Mouse (Mus musculus) neural tube, embryonic 15.5 days (tissue): ENCODE results near the gene Klhdc8a. TPM values are rescaled to one million over a fixed set of nuclear protein-coding genes. Genes with fewer than 3 reads are reported as not detected.
"Not testable (repeated sequence)": the region's sequence is repeated elsewhere in the genome, so short reads cannot be mapped to it uniquely, and the experiment has no call there.

Source experiments
- ATAC-seq: fragments of 200-750 bp; cut with Nextera tagmentation; 2 replicates; pipeline ENCODE4 v1.8.0; 2017; ENCODE audit warnings: mild to moderate bottlenecking, moderate TSS enrichment, moderate library complexity; ENCODE audit not compliant: low FRiP score
- H3K27ac ChIP-seq: fragments of 300-500 bp; sonication (generic); replicated peaks from 2 replicates; pipeline ENCODE4 v1.5.1; 2015; ENCODE audit warnings: mild to moderate bottlenecking, inconsistent platforms
- H3K27me3 ChIP-seq: fragments of 300-500 bp; sonication (generic); replicated peaks from 2 replicates; pipeline ENCODE4 v1.6.1; 2015; ENCODE audit warnings: inconsistent platforms
- H3K36me3 ChIP-seq: fragments of 300-500 bp; sonication (generic); 2 replicates; pipeline ENCODE4 v1.6.1; 2015; ENCODE audit warnings: inconsistent platforms
- H3K4me1 ChIP-seq: fragments of 300-500 bp; sonication (generic); 2 replicates; pipeline ENCODE4 v1.6.1; 2015; ENCODE audit warnings: inconsistent platforms
- H3K4me2 ChIP-seq: fragments of 300-500 bp; sonication (generic); 2 replicates; pipeline ENCODE4 v1.6.1; 2015; ENCODE audit warnings: inconsistent platforms, mild to moderate bottlenecking, moderate library complexity
- H3K4me3 ChIP-seq: fragments of 300-500 bp; sonication (generic); replicated peaks from 2 replicates; pipeline ENCODE4 v1.5.1; 2015; ENCODE audit warnings: mild to moderate bottlenecking, inconsistent platforms
- H3K9ac ChIP-seq: fragments of 300-500 bp; sonication (generic); replicated peaks from 2 replicates; pipeline ENCODE4 v1.6.1; 2015; ENCODE audit warnings: mild to moderate bottlenecking, inconsistent platforms
- H3K9me3 ChIP-seq: fragments of 300-500 bp; sonication (generic); replicated peaks from 2 replicates; pipeline ENCODE4 v1.6.1; 2016; ENCODE audit warnings: inconsistent platforms
- WGBS: fragments of 180-500 bp; shearing (Covaris S2); methylation state at CpG from one replicate; pipeline ENCODE4 v1.1.7; 2015; ENCODE audit warnings: mixed read lengths; 5-methylcytosine and 5-hydroxymethylcytosine counted together
- polyA plus RNA-seq: library from polyadenylated mRNA; unstranded; fragments of >200 nt; fragmentation: Nextera tagmentation; extraction: Ambion mirVana; gene quantifications from 2 replicates; pipeline ENCODE4 v1.2.1, GENCODE M21; 2015

Klhdc8a gene
- polyA plus RNA-seq, 1 experiment from 2014 or later = 7.5 TPM

GRCm38 (mm10) chr1:132276694-132277093, 21.7 kb upstream of the Klhdc8a start:
- no peak overlapping the region for H3K27ac ChIP-seq
- no peak for ATAC-seq
- H3K9me3 ChIP-seq = no peaks in the 10 kb centered on the region
- H3K27me3 ChIP-seq = no peaks in the 10 kb centered on the region
- no peak overlapping the region for H3K4me2 ChIP-seq
- no peak overlapping the region for H3K9ac ChIP-seq
- H3K36me3 ChIP-seq = no peaks in the 10 kb centered on the region
- peaks cover 3% of the 10 kb centered on the region for H3K4me1 ChIP-seq
- no peak overlapping the region for H3K4me3 ChIP-seq
- WGBS = 81% methylated on average over 3 of the region's 3 CpGs

- no peaks in the 10 kb centered on the region for H3K36me3 ChIP-seq
- no peak for ATAC-seq
- H3K27me3 ChIP-seq = no peaks in the 10 kb centered on the region
- no peak overlapping the region for H3K9ac ChIP-seq
- H3K4me1 ChIP-seq = peaks cover 7% of the 10 kb centered on the region
- H3K27ac ChIP-seq = no peak overlapping the region
- H3K4me2 ChIP-seq = no peak overlapping the region
- H3K4me3 ChIP-seq = no peak overlapping the region
- no peaks in the 10 kb centered on the region for H3K9me3 ChIP-seq
- WGBS = 65% methylated on average over 6 of the region's 6 CpGs
Measured at GRCm38 (mm10) chr1:132277124-132277523, 21.3 kb upstream of the Klhdc8a start.

GRCm38 (mm10) chr1:132280636-132281035, 17.8 kb upstream of the Klhdc8a start:
- not testable (repeated sequence) for H3K9me3 ChIP-seq, H3K36me3 ChIP-seq, H3K27me3 ChIP-seq, H3K27ac ChIP-seq, ATAC-seq, H3K4me3 ChIP-seq, H3K4me2 ChIP-seq, H3K9ac ChIP-seq
- peaks cover 26% of the 10 kb centered on the region for H3K4me1 ChIP-seq
- 73% methylated on average over 6 of the region's 6 CpGs for WGBS

GRCm38 (mm10) chr1:132281523-132282176, 16.8 kb upstream of the Klhdc8a start:
- Histone ChIP-seq H3K27me3 (no peaks in the 10 kb centered on the region), H3K4me2 (no peak overlapping the region), H3K9ac (no peak overlapping the region), H3K4me1 (peaks cover 26% of the 10 kb centered on the region), H3K9me3 (no peaks in the 10 kb centered on the region), H3K27ac (0 out of 2 replicates have a peak overlapping the region, but pooled peaks have one; percentile 9), H3K36me3 (no peaks in the 10 kb centered on the region), H3K4me3 (no peak overlapping the region)
- WGBS = 5% methylated on average over 8 of the region's 8 CpGs
- ATAC-seq = no peak

GRCm38 (mm10) chr1:132282177-132282536, 16.3 kb upstream of the Klhdc8a start:
- ATAC-seq = peak; percentile 31; the same call in 1 of the 2 replicates
- Histone ChIP-seq H3K9ac (no peak overlapping the region), H3K27me3 (no peaks in the 10 kb centered on the region), H3K4me1 (peaks cover 26% of the 10 kb centered on the region), H3K27ac (0 out of 2 replicates have a peak overlapping the region, but pooled peaks have one; percentile 9), H3K9me3 (no peaks in the 10 kb centered on the region), H3K36me3 (no peaks in the 10 kb centered on the region), H3K4me3 (no peak overlapping the region), H3K4me2 (no peak overlapping the region)
- WGBS = 79% methylated on average over 2 of the region's 2 CpGs

- ATAC-seq = peak; percentile 30; the same call in 1 of the 2 replicates
- Histone ChIP-seq H3K27me3 (no peaks in the 10 kb centered on the region), H3K36me3 (no peaks in the 10 kb centered on the region), H3K27ac (peak overlapping the region; percentile 42; the same call in 1 of the 2 replicates), H3K9ac (no peak overlapping the region), H3K9me3 (no peaks in the 10 kb centered on the region), H3K4me2 (no peak overlapping the region), H3K4me3 (no peak overlapping the region), H3K4me1 (peaks cover 35% of the 10 kb centered on the region)
- WGBS = 20% methylated on average over 13 of the region's 13 CpGs
Measured at GRCm38 (mm10) chr1:132283018-132283417, 15.4 kb upstream of the Klhdc8a start.

- H3K36me3 ChIP-seq = no peaks in the 10 kb centered on the region
- H3K4me3 ChIP-seq = no peak overlapping the region
- H3K4me2 ChIP-seq = no peak overlapping the region
- WGBS = 78% methylated on average over 1 of the region's 1 CpGs
- H3K4me1 ChIP-seq = peaks cover 47% of the 10 kb centered on the region
- no peaks in the 10 kb centered on the region for H3K9me3 ChIP-seq
- no peak overlapping the region for H3K9ac ChIP-seq
- no peaks in the 10 kb centered on the region for H3K27me3 ChIP-seq
- H3K27ac ChIP-seq = no peak overlapping the region
- ATAC-seq = no peak
Measured at GRCm38 (mm10) chr1:132286735-132287134, 11.7 kb upstream of the Klhdc8a start.

- peaks cover 47% of the 10 kb centered on the region for H3K4me1 ChIP-seq
- H3K36me3 ChIP-seq = no peaks in the 10 kb centered on the region
- WGBS = 50% methylated on average over 2 of the region's 2 CpGs
- H3K9me3 ChIP-seq = no peaks in the 10 kb centered on the region
- no peak overlapping the region for H3K4me3 ChIP-seq
- H3K4me2 ChIP-seq = no peak overlapping the region
- H3K27ac ChIP-seq = no peak overlapping the region
- no peak for ATAC-seq
- no peak overlapping the region for H3K9ac ChIP-seq
- H3K27me3 ChIP-seq = no peaks in the 10 kb centered on the region
Measured at GRCm38 (mm10) chr1:132287445-132287844, 11.0 kb upstream of the Klhdc8a start.

GRCm38 (mm10) chr1:132287991-132288451, 10.4 kb upstream of the Klhdc8a start:
- Histone ChIP-seq H3K9ac (no peak overlapping the region), H3K27ac (no peak overlapping the region), H3K4me3 (no peak overlapping the region), H3K27me3 (no peaks in the 10 kb centered on the region), H3K4me2 (no peak overlapping the region), H3K9me3 (no peaks in the 10 kb centered on the region), H3K4me1 (peaks cover 47% of the 10 kb centered on the region), H3K36me3 (no peaks in the 10 kb centered on the region)
- no peak for ATAC-seq
- 14% methylated on average over 11 of the region's 11 CpGs for WGBS

GRCm38 (mm10) chr1:132289965-132290364, 8.5 kb upstream of the Klhdc8a start:
- Histone ChIP-seq H3K4me2 (no peak overlapping the region), H3K4me3 (no peak overlapping the region), H3K27me3 (no peaks in the 10 kb centered on the region), H3K36me3 (no peaks in the 10 kb centered on the region), H3K27ac (no peak overlapping the region), H3K4me1 (peaks cover 38% of the 10 kb centered on the region), H3K9me3 (no peaks in the 10 kb centered on the region), H3K9ac (no peak overlapping the region)
- no peak for ATAC-seq
- 48% methylated on average over 6 of the region's 6 CpGs for WGBS

- Histone ChIP-seq H3K4me2 (no peak overlapping the region), H3K36me3 (no peaks in the 10 kb centered on the region), H3K9me3 (no peaks in the 10 kb centered on the region), H3K4me3 (no peak overlapping the region), H3K9ac (no peak overlapping the region), H3K27ac (no peak overlapping the region; the same call in 1 of the 2 replicates), H3K4me1 (peaks cover 46% of the 10 kb centered on the region), H3K27me3 (no peaks in the 10 kb centered on the region)
- ATAC-seq = no peak
- WGBS = 29% methylated on average over 11 of the region's 11 CpGs
Measured at GRCm38 (mm10) chr1:132290921-132291675, 7.3 kb upstream of the Klhdc8a start.

- Histone ChIP-seq H3K4me1 (peaks cover 48% of the 10 kb centered on the region), H3K9me3 (no peaks in the 10 kb centered on the region), H3K4me2 (no peak overlapping the region), H3K4me3 (no peak overlapping the region), H3K27ac (no peak overlapping the region), H3K9ac (no peak overlapping the region), H3K36me3 (no peaks in the 10 kb centered on the region), H3K27me3 (no peaks in the 10 kb centered on the region)
- 21% methylated on average over 4 of the region's 4 CpGs for WGBS
- no peak for ATAC-seq
Measured at GRCm38 (mm10) chr1:132291706-132292105, 6.7 kb upstream of the Klhdc8a start.
